Mouse (Mus musculus) G1E (cell line): ENCODE data around the gene Klc1.

Experiments
- CTCF ChIP-seq: IDR thresholded peaks from 2 replicates; pipeline ENCODE4 v1.5.1; 2012; ENCODE audit warnings: low read depth, low read length, inconsistent platforms, mixed read lengths
- POLR2AphosphoS5 ChIP-seq: IDR thresholded peaks from 2 replicates; pipeline ENCODE4 v1.6.1; 2012; ENCODE audit warnings: low read depth, low read length, inconsistent platforms; ENCODE audit not compliant: insufficient replicate concordance

DNA sequence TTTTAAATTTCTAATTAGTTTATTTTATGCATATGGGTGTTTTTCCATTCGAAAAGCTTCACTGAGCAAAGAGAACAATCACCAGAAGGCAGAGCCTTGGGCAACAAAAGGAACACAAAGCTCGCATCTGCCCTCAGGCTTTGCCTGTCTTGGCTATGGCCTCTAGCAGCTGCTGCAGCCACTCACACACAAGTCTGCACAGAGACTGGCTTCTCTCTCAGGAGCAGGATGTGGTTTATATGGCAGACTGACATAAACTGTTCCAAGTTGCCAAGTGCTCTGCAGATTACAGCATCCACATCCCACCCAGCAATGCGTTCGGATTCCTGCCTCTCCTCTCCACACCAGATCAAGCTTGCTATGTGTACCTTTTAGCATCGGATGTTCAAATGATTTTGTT is 93.1 kb downstream of the Klc1 start:
- TF ChIP-seq CTCF (no peak), POLR2AphosphoS5 (no peak)
